Mouse (Mus musculus) adrenal gland, adult (tissue): ENCODE results near the gene Cfap57.

Source experiments
- DNase-seq, 2 experiments: peaks; one replicate each; pipeline ENCODE4 v3.0.0; 2022 to 2023; ENCODE audit warnings: low spot score in 1 of 2; ENCODE audit not compliant: inconsistent age in 2 of 2

Gene Cfap57

GRCm38 (mm10) chr4:118620279-118620966 is at the start of gene Cfap57, which contains the start of gene Ebna1bp2:
Gene Cfap57, minus strand, starts transcription at chr4:118620777.
Gene Ebna1bp2, plus strand, starts transcription at chr4:118620799.
- DNase-seq, result peak; percentile 92 to 98

DNA sequence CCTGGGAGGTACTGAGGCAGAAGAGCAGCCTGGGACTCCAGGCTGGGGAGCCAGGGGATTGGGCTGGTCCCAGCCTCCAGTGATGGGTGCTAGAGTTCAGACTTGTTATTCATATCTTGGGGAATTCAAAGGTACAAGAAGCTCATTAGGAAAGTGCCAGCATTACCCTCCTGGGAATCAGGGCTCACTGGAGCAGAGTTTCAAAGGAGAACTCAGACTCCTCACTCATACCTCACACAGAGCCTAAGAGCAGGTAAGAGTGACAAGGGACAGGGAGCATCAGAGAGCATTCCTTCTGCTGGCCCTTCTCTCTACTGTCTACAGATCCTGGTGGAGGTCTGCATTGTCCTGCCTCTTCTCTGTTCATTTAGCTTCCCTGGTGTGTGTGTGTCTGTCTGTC is 38.1 kb upstream of the Cfap57 start, which contains the start of gene Olfr62:
Gene Olfr62, plus strand, starts transcription at position 301 of the 400 bp plus-strand sequence.
- no peak for DNase-seq

DNA sequence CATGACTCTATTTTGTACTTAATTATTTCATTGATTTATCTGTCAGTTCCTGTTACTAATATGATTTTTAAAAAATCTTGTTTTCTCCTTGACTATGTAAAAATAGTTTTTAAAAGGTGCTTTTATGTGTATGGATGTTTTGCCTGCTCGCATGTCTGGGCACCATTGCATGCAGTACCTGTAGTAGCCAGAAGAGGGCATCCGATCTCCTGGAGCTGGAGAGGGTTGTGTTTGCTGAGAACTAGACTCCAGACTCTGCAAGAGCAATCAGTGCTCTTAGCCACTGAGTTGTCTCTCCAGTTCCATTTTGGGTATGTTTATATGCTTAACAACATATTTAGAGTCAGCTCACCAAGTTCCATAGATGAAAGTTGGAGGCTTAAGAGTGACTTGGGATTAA is 24.7 kb upstream of the Cfap57 start:
- peak; percentile 24 to 79 for DNase-seq

GRCm38 (mm10) chr4:118642346-118643190 is 22.0 kb upstream of the Cfap57 start:
- no peak for DNase-seq

DNA sequence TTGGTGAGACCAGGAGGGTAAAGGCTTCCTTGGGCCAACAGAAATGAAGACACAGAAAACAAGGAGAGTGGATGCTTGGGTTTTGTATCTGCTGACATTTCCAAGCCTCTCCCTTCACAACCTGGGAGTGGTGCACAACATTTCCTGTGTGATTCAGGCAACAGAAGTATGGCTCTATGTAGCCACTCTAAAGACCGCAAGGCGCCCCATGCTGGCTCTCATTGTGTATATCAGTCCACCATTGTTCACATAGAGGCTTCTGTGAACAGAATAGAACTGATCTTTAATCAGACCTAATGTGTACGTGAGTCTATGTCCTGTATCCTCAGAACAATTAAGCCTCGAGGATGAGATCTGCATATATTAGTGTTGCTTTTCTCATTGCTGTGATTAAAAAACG is 9.7 kb upstream of the Cfap57 start:
- DNase-seq, result no peak

DNA sequence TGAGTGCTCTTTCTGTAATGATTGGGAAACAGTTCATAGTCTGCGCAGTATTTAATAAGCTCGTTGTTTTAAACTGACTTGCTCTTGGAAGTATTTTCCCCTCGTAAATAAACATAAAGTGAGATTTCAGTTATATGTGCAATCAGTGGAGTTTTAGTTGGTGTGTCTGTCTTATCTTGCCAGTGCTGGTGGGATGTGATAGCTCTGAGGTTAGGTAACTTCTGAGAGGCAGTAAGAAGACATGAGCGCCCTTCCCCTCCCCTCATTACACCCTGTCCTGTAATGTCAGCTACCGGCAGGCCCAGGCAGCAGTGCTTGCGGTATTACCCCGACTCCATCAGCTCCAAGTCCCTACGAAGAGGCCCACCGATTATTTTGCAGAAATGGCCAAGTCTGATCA is 1.2 kb upstream of the Cfap57 start:
- DNase-seq, result no peak

GRCm38 (mm10) chr4:118620967-118621320 is 367 bp upstream of the Cfap57 start:
- DNase-seq, result no peak

GRCm38 (mm10) chr4:118615412-118615811 is 5.2 kb downstream of the Cfap57 start:
- DNase-seq, result no peak

DNA sequence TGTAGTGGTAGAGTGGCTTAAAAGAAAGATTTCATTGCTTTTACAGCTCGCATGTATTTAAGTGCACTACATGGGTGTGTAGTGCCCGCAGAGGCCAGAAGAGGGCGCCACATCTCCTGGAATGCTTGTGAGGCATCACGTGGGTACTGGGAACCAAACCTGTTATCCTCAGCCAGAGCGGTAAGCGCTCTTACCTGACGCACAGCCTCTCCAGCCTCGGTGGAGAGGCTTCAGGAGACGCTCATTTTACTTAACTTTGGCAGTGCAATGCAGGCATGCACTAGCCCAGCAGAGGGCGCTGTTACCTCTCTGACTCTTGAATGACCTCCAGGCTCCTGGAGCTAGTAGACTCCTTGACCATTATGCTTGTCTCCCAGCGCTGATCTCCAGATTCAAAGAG is 8.0 kb downstream of the Cfap57 start:
- peak; percentile 30 to 73 for DNase-seq

DNA sequence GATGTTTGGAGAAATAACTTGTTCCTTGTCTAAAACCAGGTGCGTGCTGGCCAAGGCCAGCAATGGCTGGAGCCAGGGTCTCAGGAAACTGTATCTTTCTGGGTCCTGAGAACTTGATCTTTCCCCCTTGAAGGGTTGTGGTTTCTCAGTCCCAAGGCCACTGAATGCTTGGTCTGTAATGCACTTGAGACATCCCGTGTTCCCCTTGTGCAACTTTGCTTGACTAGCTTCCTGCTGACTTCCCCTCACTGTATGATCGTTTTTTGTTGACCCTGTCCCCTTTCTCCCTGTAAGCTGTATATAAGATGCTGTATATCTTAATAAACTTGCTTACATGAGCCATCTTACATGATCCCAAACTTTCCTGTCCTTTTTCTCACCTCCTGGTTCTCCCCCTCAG is 10.7 kb downstream of the Cfap57 start:
- no peak for DNase-seq

DNA sequence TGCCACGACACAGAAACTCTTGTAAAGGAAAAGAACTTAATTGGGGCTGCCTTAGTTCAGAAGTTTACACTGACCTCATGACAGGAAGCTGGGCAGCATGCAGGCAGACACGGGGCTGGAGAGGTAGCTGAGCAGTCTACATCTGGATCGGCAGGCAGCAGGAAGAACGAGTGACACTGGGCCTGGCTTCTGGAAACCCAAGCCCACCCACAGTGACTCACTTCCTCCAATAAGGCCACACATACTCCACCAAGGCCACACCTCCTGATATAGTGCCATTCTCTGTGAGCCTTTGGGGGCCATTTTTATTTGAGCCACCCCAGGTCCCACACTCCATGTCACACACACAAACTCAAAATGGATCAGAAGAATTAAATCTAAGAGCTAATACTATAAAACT is 16.5 kb downstream of the Cfap57 start:
- DNase-seq, result no peak

DNA sequence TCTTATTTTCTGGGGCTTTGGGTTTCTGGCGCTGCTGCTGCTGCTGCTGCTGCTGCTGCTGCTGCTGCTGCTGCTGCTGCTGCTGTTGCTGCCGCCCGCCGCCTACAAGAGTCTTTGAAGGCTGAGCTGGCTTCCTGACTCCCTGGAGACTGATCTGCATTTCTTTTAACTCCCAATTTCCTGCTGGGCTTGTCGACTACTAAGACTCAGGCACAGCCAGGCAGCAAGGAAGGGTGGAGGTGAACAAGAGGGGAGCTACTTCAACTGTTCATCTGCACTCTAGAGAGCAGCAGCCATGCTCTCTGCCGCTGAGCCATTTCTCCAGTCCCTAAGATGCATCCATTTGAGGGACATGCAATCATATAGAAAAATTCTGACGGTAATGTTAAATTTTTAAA is 30.8 kb downstream of the Cfap57 start:
- DNase-seq, result no peak

- no peak for DNase-seq
These were observed 31.4 kb downstream of the Cfap57 start for GRCm38 (mm10) chr4:118589053-118589732.

- no peak for DNase-seq
These were observed 37.9 kb downstream of the Cfap57 start for GRCm38 (mm10) chr4:118582629-118583028.

DNA sequence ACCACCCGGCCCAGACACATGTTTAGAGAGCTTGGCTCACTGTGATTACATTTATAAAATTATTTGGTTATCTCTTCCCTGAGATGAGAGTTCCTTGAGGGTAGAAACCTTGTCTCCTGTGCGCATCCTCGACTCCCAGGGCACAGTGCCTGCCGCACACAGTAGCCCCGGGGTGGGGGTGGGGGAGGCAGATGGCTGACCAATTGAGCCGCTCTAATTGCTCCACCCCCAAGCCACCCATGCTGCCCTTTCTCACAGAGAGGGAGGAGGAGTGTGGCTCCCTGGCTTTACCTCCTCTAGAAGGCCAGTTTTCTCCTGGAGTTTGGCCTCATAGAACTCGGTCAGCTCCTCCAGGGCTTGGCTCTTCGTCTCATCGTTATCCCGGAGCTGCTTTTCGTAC is 39.1 kb downstream of the Cfap57 start:
- DNase-seq, result no peak

DNA sequence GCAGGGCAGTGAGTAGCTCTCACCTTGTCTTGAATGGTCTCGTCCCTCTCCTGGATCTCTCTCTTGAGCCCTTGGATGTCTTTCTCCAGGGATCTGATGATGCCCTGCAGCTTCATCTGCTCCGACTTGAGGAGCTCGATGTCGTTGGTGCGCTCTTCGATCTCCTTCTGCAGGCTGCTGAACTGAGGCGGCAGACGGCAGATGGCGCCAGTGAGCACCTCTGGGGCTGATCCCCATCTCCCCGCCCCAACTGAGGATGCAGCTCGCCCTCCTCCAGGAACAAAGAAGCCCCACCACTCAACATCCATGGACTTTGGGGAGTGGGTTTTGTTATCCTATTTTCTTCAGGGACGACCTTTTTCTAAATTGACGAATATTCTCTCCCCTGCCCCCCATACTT is 41.3 kb downstream of the Cfap57 start:
- peak; percentile 17 to 36 for DNase-seq

GRCm38 (mm10) chr4:118576097-118576496 is 44.5 kb downstream of the Cfap57 start:
- DNase-seq, result peak; percentile 54 to 88

DNA sequence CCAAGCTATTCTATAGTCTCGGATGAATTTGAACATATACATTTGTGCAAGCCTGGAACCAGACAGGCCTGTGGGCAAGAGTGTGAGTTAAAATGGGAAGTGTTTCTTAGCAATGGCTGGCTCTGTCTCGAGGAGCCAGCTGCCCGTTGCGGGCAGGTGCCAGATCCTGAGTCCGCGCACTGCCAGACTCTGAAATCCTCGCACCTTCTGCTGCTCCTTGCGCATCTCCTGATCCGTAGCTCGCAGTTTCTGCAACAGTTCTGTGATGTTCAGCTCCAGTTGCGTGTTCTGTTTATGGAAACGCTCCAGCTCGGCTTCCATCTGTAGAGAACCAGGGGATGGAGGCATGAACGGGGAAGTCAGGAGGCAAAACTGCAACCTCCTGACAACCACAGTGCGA is 49.1 kb downstream of the Cfap57 start:
- no peak for DNase-seq

- no peak for DNase-seq
These were observed 51.3 kb downstream of the Cfap57 start for GRCm38 (mm10) chr4:118569320-118569719.

DNA sequence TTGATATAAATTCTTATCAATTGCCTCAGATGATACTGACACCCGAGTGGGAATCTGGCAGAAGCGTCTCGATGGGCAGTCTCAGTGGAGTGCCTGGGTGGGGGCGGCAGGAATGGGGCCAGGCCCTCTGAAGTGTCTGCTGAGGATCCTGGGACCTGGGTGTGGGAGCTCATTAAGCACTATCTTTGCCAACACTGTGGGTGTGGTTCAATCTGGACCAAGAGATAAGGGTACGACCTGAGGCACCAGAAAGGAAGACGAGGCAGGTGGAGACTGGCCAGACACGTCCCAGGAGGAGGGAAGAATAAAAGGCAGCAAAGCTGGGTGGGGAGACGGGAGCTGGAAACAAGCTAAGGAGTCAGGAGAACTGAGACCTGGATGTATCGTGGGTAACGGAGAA is 51.9 kb downstream of the Cfap57 start:
- DNase-seq, result no peak

- peak; percentile 56 to 88 for DNase-seq
These were observed 54.4 kb downstream of the Cfap57 start for GRCm38 (mm10) chr4:118566161-118566676.

DNA sequence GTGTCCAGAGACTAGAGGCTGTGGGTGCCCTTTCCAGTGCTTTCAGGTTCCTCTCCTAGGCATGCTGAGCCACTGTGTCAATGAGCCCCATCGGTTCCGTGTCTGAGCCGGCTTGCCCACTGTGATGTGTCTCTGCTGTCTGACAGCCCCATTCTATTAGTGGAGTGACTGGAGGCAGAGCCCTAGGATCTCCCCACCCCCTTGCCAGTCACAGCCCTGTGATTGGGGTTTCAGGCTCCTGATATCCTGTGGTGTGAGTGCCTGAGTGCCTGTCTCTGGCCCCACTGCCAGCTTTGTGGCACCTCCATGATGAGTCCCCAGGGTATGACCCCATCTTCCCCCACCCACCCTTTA is 55.7 kb downstream of the Cfap57 start:
- DNase-seq, result no peak
